Mouse (Mus musculus) cortical plate, adult 2 months (tissue): ENCODE measurements at regions not wholly inside any gene's neighbourhood (a gene's known extent, or its start where the extent isn't known, plus 50 kb on each side); places are given as distances from the start of the nearest gene placed in this dataset.

Experiments used
- CTCF ChIP-seq: fragments of 200-500 bp; IDR thresholded peaks from 2 replicates; pipeline ENCODE4 v1.5.1; 2011; ENCODE audit warnings: mild to moderate bottlenecking, control low read depth, low read length; ENCODE audit not compliant: insufficient read depth; ENCODE audit errors: extremely low read depth
- POLR2A ChIP-seq: fragments of 200-500 bp; IDR thresholded peaks from 2 replicates; pipeline ENCODE4 v1.6.1; 2011; ENCODE audit warnings: mild to moderate bottlenecking, low read length, control low read depth; ENCODE audit not compliant: insufficient read depth; ENCODE audit errors: extremely low read depth

- TF ChIP-seq CTCF (no peak), POLR2A (no peak)
Measured at GRCm38 (mm10) chr19:27087344-27087743, 128.9 kb upstream of the Vldlr start.
